Mouse (Mus musculus) liver, embryonic 14.5 days (tissue): ENCODE measurements around the gene Bok. TPM values are rescaled to one million over a fixed set of nuclear protein-coding genes. Genes with fewer than 3 reads are reported as not detected.
"Not testable (repeated sequence)": the region's sequence is repeated elsewhere in the genome, so short reads cannot be mapped to it uniquely, and the experiment has no call there.

Source experiments
- ATAC-seq: fragments of 200-750 bp; cut with Nextera tagmentation; 2 replicates; pipeline ENCODE4 v1.8.0; 2017; ENCODE audit warnings: moderate number of reproducible peaks, mild to moderate bottlenecking, moderate library complexity; ENCODE audit not compliant: insufficient read depth
- DNase-seq, 3 experiments: peaks; one replicate each; pipeline ENCODE4 v3.0.0-alpha.2; 2012 to 2013; ENCODE audit warnings: low read depth in 3 of 3, low spot score in 3 of 3
- H3K27ac ChIP-seq: fragments of 300-500 bp; sonication (generic); 2 replicates; pipeline ENCODE4 v1.5.1; 2014; ENCODE audit warnings: moderate library complexity, mild to moderate bottlenecking, control low read depth, inconsistent platforms
- H3K27me3 ChIP-seq: fragments of 300-500 bp; sonication (generic); 2 replicates; pipeline ENCODE4 v1.6.1; 2014; ENCODE audit warnings: mild to moderate bottlenecking, low read length, moderate library complexity; ENCODE audit not compliant: control insufficient read depth, insufficient read depth
- H3K36me3 ChIP-seq: fragments of 300-500 bp; sonication (generic); replicated peaks from 2 replicates; pipeline ENCODE4 v1.6.1; 2014; ENCODE audit warnings: low read depth; ENCODE audit not compliant: control insufficient read depth, insufficient read depth
- H3K4me1 ChIP-seq, 2 experiments: fragments of 200-500 bp in 1 of 2; fragments of 300-500 bp in 1 of 2; sonication (generic) in 1 of 2; replicated peaks; 2 replicates each; pipeline ENCODE4 v1.6.1; 2012 to 2014; ENCODE audit warnings: antibody characterized with exemption in 1 of 2, inconsistent platforms in 1 of 2, low read length in 1 of 2; ENCODE audit not compliant: control insufficient read depth in 2 of 2, insufficient read depth in 2 of 2
- H3K4me2 ChIP-seq: fragments of 300-500 bp; sonication (generic); 2 replicates; pipeline ENCODE4 v1.6.1; 2014; ENCODE audit warnings: low read depth, mild to moderate bottlenecking, control low read depth, moderate library complexity
- H3K4me3 ChIP-seq, 2 experiments: fragments of 200-500 bp in 1 of 2; fragments of 300-500 bp in 1 of 2; sonication (generic) in 1 of 2; 2 replicates each; pipeline ENCODE4 v1.5.1; 2012 to 2014; ENCODE audit warnings: low read depth in 2 of 2, low read length in 2 of 2, mild to moderate bottlenecking in 2 of 2, control low read depth in 1 of 2, inconsistent platforms in 1 of 2, moderate library complexity in 1 of 2; ENCODE audit not compliant: insufficient read depth in 1 of 2
- H3K9ac ChIP-seq: fragments of 300-500 bp; sonication (generic); replicated peaks from 2 replicates; pipeline ENCODE4 v1.6.1; 2014; ENCODE audit warnings: mild to moderate bottlenecking, control low read depth, moderate library complexity
- H3K9me3 ChIP-seq: fragments of 300-500 bp; sonication (generic); 2 replicates; pipeline ENCODE4 v1.6.1; 2016; ENCODE audit warnings: low read length, mixed read lengths; ENCODE audit not compliant: control insufficient read depth
- CTCF ChIP-seq: IDR thresholded peaks from 2 replicates; pipeline ENCODE4 v1.5.1; 2016; ENCODE audit warnings: antibody characterized with exemption, low read depth, control low read depth
- EP300 ChIP-seq: IDR thresholded peaks from 2 replicates; pipeline ENCODE4 v1.6.1; 2016; ENCODE audit warnings: antibody characterized with exemption, low read depth
- WGBS: fragments of 180-500 bp; shearing (Covaris S2); extraction: QIAGEN DNeasy Blood & Tissue Kit; methylation state at CpG from one replicate; pipeline ENCODE4 v1.1.7; 2014; ENCODE audit not compliant: insufficient replicate concordance; 5-methylcytosine and 5-hydroxymethylcytosine counted together
- polyA plus RNA-seq, 2 experiments: library from polyadenylated mRNA; depleted of rRNA in 1 of 2; stranded (reverse) in 1 of 2; unstranded in 1 of 2; fragments of >200 nt; fragmentation: Nextera tagmentation in 1 of 2; extraction: Ambion mirVana in 1 of 2; gene quantifications; 2 replicates each; pipeline versions ENCODE4 v1.2.1 to v1.2.3; 2012 to 2014

Bok gene
- polyA plus RNA-seq, 2 experiments: 1.9 to 2.8 TPM

DNA sequence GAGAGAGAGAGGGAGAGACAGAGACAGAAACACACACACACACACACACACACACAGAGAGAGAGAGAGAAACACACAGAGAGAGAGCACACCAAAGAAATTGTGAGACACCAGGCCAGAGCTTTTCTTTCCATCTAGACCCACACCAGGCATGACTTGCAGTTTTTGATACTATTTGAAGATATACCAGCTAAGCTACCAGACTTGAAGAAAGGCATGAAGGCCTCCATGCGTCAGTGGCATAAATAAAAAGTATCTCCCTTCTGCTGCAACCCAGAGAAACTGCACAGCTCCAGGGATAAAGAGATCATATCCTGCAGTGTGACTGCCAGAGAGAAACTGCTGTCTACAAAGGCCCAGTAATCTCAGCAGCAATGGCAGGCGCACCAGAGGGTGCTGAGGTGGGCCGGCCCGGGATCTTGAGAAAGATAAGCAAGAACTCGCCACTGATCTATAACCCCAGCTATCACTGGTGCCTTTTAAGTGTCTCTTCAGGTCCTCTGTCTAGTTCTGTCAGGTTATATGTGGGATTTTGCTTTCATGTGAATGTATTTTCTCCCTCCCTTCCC, 35.8 kb upstream of the Bok start:
- DNase-seq: no peak
- no peak for ATAC-seq
- Histone ChIP-seq H3K36me3 (no peaks in the 10 kb centered on the region), H3K4me1 (0 out of 4 replicates have a peak, but pooled peaks cover 0 to 2% of the 10 kb centered on the region in 2 experiments), H3K9me3 (no peaks in the 10 kb centered on the region), H3K4me3 (no peak overlapping the region), H3K27ac (no peak overlapping the region), H3K9ac (no peak overlapping the region), H3K4me2 (no peak overlapping the region), H3K27me3 (no peaks in the 10 kb centered on the region)
- TF ChIP-seq CTCF (no peak), EP300 (no peak)
- 24% methylated on average over 5 of the region's 5 CpGs for WGBS

DNA sequence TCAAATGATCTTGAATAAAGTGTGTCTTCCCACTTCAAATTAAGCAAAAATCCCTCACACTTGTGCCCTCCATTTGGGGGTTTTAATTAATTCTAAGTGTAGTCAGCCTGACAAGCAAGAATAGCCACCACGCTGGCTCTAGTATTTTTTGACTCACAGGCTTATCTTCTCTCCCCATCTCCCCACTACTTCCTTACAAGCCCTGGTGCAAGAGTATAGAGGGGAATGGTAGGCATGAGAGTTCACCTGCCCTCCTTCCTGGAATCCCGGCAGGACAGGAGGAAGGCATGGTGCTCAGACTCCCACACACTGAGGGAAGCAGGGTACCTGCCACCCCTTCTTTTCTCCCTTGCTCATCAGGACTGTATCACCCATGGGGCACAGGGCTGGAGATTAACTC, 31.2 kb upstream of the Bok start:
- no peak for TF ChIP-seq EP300
- no peak for TF ChIP-seq CTCF
- 7% methylated on average over 2 of the region's 2 CpGs for WGBS
- Histone ChIP-seq H3K4me2 (no peak overlapping the region), H3K9ac (no peak overlapping the region), H3K4me1 (0 out of 4 replicates have a peak, but pooled peaks cover 0 to 2% of the 10 kb centered on the region in 2 experiments), H3K4me3 (no peak overlapping the region), H3K27me3 (no peaks in the 10 kb centered on the region), H3K9me3 (no peaks in the 10 kb centered on the region), H3K27ac (no peak overlapping the region), H3K36me3 (no peaks in the 10 kb centered on the region)
- DNase-seq (no peak), ATAC-seq (no peak)

DNA sequence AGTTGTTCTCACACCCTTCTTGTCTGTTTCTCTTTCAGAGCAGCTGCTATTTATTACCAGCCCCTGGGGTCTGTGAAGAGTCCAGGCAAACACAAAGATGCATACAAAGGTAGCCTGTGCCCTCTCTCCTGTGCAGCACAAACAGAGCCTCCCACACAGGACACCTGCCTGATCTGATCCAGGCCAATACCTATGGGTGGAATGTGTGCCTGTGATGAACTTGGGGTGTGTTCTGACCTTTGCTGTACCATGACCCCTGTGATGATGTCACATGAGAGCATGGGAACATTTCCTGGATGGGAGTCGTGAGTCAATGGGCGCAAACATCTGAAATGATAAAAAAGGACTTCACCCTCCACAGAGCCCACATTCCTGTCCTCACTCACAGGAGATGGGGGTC, 30.7 kb upstream of the Bok start:
- Histone ChIP-seq H3K36me3 (no peaks in the 10 kb centered on the region), H3K4me2 (no peak overlapping the region), H3K9me3 (no peaks in the 10 kb centered on the region), H3K4me1 (0 out of 4 replicates have a peak, but pooled peaks cover 0 to under 1% of the 10 kb centered on the region in 2 experiments), H3K27me3 (no peaks in the 10 kb centered on the region), H3K9ac (no peak overlapping the region), H3K4me3 (no peak overlapping the region), H3K27ac (no peak overlapping the region)
- ATAC-seq (peak; percentile 59; the same call in 1 of the 2 replicates), DNase-seq (no peak)
- 48% methylated on average over 2 of the region's 2 CpGs for WGBS
- no peak for TF ChIP-seq CTCF
- no peak for TF ChIP-seq EP300

DNA sequence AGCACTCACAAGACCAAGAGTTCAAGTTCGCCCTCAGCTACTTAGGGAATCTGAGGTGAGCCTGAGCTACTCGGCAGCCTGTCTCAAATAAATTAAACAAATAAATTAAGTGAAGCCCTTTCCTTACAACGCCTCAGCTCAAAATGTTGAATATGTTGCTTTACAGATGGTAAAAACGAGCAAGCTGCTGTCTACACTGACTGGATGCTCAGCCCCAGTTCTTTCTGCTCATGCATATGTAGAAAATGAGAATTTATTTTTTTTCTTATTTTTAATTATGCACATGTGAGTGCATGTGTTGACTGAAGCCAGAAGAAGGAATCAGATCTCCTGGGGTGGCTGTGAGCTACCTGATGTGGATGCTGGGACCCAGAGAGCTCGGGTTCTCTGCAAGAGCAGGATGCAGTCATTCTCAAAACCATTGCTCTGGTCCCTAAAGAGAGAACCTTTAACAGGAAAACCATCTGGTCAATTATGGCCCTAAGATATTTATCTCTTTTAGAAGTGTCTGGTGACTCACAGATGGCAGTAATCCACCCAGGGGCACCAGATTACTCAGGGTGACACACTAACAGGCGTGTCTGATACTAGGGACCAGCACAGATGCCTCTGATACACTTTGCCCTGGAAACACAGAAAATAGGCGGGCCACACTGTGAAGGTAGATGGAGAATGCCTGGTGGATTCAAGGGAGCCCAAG, 29.0 kb upstream of the Bok start:
- Histone ChIP-seq H3K27me3 (no peaks in the 10 kb centered on the region), H3K4me2 (no peak overlapping the region), H3K27ac (no peak overlapping the region), H3K9me3 (no peaks in the 10 kb centered on the region), H3K4me3 (no peak overlapping the region), H3K4me1 (no peaks in the 10 kb centered on the region), H3K36me3 (no peaks in the 10 kb centered on the region), H3K9ac (no peak overlapping the region)
- TF ChIP-seq EP300 (no peak), CTCF (no peak)
- WGBS: 46% methylated on average over 7 of the region's 7 CpGs
- ATAC-seq (no peak), DNase-seq (no peak)

DNA sequence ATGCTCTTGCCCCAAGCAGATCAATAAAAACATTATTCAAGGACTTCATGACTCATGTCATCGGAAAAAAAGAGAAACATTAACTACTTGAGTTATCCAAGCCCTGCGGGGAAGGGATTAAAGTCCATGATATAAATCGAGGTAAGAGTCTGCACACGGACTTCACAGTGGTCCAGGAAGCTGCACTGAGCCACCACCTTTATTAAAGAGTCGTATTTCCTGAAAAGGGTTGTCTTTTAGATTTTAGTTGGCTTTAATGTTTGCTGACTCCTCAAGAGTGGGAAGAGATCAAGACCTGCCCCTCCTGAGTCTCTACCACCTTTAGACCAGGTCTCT, 28.5 kb upstream of the Bok start:
- Histone ChIP-seq H3K4me3 (no peak overlapping the region), H3K36me3 (no peaks in the 10 kb centered on the region), H3K9me3 (no peaks in the 10 kb centered on the region), H3K4me1 (no peaks in the 10 kb centered on the region), H3K4me2 (no peak overlapping the region), H3K27me3 (no peaks in the 10 kb centered on the region), H3K9ac (no peak overlapping the region), H3K27ac (no peak overlapping the region)
- no peak for DNase-seq
- TF ChIP-seq EP300: no peak
- no peak for TF ChIP-seq CTCF
- ATAC-seq: no peak
- 61% methylated on average over 5 of the region's 5 CpGs for WGBS

DNA sequence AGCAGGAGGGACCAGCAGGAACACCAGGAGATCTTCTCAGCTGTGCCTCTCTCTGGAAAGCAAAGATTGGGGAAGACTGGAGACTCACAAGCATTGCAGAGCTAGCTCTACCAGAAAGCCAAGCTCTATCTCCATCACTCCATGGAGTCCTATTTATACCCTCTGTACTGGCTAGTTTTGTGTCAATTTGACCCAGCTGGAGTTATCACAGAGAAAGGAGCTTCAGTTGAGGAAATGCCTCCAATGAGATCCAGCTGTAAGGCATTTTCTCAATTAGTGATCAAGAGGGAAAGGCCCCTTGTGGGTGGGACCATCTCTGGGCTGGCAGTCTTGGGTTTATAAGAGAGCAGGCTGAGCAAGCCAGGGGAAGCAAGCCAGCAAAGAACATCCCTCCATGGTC, 26.9 kb upstream of the Bok start, which contains the start of gene Stk25:
Stk25 (minus strand) TSS at position 101 of the 400 bp plus-strand sequence.
- not testable (repeated sequence) for H3K4me3 ChIP-seq, H3K4me2 ChIP-seq, H3K9me3 ChIP-seq, H3K9ac ChIP-seq, H3K36me3 ChIP-seq, DNase-seq, ATAC-seq, H3K27ac ChIP-seq, H3K4me1 ChIP-seq, H3K27me3 ChIP-seq
